Mouse (Mus musculus): ENCODE data around the gene Ripply1.
"Not testable (repeated sequence)": the region's sequence is repeated elsewhere in the genome, so short reads cannot be mapped to it uniquely, and the experiment has no call there.

The Ripply1 gene

GRCm38 (mm10) chrX:139781563-139781962 lies 590 bp downstream of the Ripply1 start:
- no peak for DNase-seq (ENCODE audit: inconsistent age in 2 of 2, low spot score in 1 of 2)

- DNase-seq (ENCODE audit: inconsistent age in 2 of 2, low spot score in 1 of 2): no peak
These were observed 1.2 kb downstream of the Ripply1 start for GRCm38 (mm10) chrX:139780988-139781387.

GRCm38 (mm10) chrX:139779401-139779800 lies 2.8 kb downstream of the Ripply1 start:
- no peak for DNase-seq (ENCODE audit: inconsistent age in 2 of 2, low spot score in 1 of 2)

GRCm38 (mm10) chrX:139778886-139779285 lies 3.3 kb downstream of the Ripply1 start:
- DNase-seq (ENCODE audit: inconsistent age in 2 of 2, low spot score in 1 of 2): no peak

GRCm38 (mm10) chrX:139777357-139777756 lies 4.8 kb downstream of the Ripply1 start:
- DNase-seq (ENCODE audit: inconsistent age in 2 of 2, low spot score in 1 of 2): no peak

- DNase-seq (ENCODE audit: inconsistent age in 2 of 2, low spot score in 1 of 2): peak; percentile 74 to 81
These were observed 7.0 kb downstream of the Ripply1 start for GRCm38 (mm10) chrX:139775084-139775612.

- peak; percentile 53 to 78 for DNase-seq (ENCODE audit: inconsistent age in 2 of 2, low spot score in 1 of 2)
These were observed 7.7 kb downstream of the Ripply1 start for GRCm38 (mm10) chrX:139774309-139775083.

- DNase-seq (ENCODE audit: inconsistent age in 2 of 2, low spot score in 1 of 2): no peak
These were observed 12.0 kb downstream of the Ripply1 start for GRCm38 (mm10) chrX:139769975-139770637.

- peak in 1 of 2 experiments; percentile 51 for DNase-seq (ENCODE audit: inconsistent age in 2 of 2, low spot score in 1 of 2)
These were observed 19.6 kb downstream of the Ripply1 start for GRCm38 (mm10) chrX:139762546-139762945.

GRCm38 (mm10) chrX:139758634-139759033 lies 23.5 kb downstream of the Ripply1 start:
- not testable (repeated sequence) for DNase-seq (ENCODE audit: inconsistent age in 2 of 2, low spot score in 1 of 2)

- DNase-seq (ENCODE audit: inconsistent age in 2 of 2, low spot score in 1 of 2): peak; percentile 14 to 63
These were observed 30.3 kb downstream of the Ripply1 start for GRCm38 (mm10) chrX:139751855-139752254.

- no peak for DNase-seq (ENCODE audit: inconsistent age in 2 of 2, low spot score in 1 of 2)
These were observed 45.1 kb downstream of the Ripply1 start for GRCm38 (mm10) chrX:139737066-139737465.

- no peak for DNase-seq (ENCODE audit: inconsistent age in 2 of 2, low spot score in 1 of 2)
These were observed 51.6 kb downstream of the Ripply1 start for GRCm38 (mm10) chrX:139730541-139730940.
